Mouse (Mus musculus) adrenal gland, adult 2 months (tissue): ENCODE measurements around the gene 1700001F09Rik. TPM values are rescaled to one million over a fixed set of nuclear protein-coding genes. Genes with fewer than 3 reads are reported as not detected.
A peak's percentile ranks its signal among the peaks of the same experiment; 100 is the strongest.
"Not testable (repeated sequence)": the region's sequence is repeated elsewhere in the genome, so short reads cannot be mapped to it uniquely, and the experiment has no call there.

ENCODE experiments used
- DNase-seq: peaks from one replicate; pipeline ENCODE4 v3.0.0; 2021
- long read RNA-seq: library from polyadenylated mRNA; stranded (forward); transcript quantifications from one replicate; pipeline ENCODE4 v2.0.0, GENCODE M21; 2021
- polyA plus RNA-seq: library from polyadenylated mRNA; depleted of rRNA; stranded (reverse); fragments of >200 nt; gene quantifications from 2 replicates; pipeline ENCODE4 v1.2.3, GENCODE M21; 2012; rRNA removed
- total RNA-seq, 2 experiments: library from RNA; stranded (reverse); gene quantifications; 2 replicates each; pipeline ENCODE4 v1.2.3; 2021

Gene 1700001F09Rik
- total RNA-seq: not detected
- not detected in 2 replicates for polyA plus RNA-seq
- long read RNA-seq: 0 reads

DNA sequence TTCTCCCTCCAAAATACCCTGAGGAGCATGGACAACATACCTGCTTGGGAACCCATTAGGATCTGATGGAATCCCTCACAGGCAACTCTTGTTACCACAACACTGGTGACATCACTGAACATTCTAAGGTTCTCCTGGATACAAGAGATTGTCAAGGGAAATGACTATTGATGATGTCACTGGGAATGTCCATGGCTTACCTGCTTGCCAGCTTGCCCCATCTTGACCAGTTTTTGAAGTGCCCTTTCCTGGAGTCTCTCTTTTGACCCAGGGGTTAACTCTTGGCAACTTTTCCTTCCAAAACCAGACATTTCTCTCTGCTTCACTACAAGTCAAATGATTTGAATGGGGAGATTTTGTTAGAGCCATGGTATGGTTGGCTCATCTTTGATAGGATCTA, at the start of gene 1700001F09Rik:
TSS of gene 1700001F09Rik (minus strand) at position 101 of the 400 bp plus-strand sequence.
- DNase-seq: not testable (repeated sequence)

DNA sequence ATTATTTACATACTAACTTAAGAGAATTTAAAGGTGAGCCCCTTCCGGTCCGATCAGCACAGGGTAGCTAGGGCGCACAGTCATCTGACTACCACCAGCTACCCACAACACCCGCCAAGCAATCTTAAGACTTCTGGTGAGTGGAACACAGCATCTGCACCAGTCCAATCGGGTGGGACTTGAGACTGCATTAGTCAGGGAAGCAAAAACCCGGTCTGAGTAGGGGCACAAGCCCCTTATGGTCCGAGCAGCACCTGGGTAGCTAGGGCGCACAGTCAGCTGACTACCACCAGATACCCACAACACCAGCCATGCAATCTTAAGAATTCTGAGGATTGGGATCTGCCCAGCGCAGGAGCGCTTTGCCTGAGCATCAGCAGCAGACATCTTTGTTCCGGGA, 14.1 kb upstream of the 1700001F09Rik start:
- peak; percentile 1 for DNase-seq

DNA sequence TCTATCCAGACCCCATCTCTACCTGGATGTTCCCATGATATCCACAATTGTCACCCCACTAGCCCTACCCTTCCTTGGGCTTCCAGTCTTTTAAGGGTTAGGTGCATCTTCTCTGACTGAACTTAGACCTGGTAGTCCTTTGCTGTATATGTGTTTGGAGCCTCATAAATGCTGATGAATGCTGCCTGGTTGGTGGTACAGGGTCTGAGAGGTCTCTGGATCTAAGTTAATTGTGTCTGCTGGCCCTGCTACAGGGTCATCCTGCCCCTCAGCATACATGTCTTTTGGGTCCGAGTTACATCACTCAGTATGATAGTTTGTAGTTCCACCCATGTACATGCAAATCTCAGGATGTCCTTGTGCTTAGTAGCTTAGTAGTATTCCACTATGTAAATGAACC, 11.6 kb upstream of the 1700001F09Rik start:
- not testable (repeated sequence) for DNase-seq

DNA sequence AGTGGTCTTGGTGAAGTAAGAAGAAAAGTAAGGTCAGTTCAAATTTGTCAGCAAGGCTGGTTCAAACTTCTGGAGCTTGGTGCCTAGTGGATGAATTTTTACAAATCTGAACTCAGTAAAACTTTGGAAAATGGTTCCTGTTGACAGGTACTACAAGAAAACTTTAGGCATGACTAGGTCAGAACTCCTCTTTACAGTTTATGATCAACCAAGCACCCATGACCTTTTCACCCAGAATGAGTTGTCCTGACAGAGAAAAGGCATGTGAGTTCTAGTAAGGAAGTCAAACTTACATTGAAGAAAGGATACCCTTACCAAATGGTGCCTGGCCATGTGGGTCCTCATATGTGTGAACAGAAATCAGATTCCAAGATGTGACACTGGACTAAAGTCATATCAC, 9.9 kb upstream of the 1700001F09Rik start:
- DNase-seq: not testable (repeated sequence)

DNA sequence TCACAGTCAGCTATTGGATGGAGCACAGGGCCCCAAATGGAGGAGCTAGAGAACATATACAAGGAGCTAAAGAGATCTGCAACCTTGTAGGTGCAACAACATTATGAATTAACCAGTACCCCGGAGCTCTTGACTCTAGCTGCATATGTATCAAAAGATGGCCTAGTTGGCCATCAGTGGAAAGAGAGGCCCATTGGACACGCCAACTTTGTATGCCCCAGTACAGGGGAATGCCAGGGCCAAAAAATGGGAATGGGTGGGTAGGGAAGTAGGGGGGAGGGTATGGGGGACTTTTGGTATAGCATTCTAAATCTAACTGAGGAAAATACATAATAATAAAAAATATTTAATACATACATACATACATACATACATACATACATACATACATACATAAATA, 5.3 kb upstream of the 1700001F09Rik start:
- DNase-seq: not testable (repeated sequence)

DNA sequence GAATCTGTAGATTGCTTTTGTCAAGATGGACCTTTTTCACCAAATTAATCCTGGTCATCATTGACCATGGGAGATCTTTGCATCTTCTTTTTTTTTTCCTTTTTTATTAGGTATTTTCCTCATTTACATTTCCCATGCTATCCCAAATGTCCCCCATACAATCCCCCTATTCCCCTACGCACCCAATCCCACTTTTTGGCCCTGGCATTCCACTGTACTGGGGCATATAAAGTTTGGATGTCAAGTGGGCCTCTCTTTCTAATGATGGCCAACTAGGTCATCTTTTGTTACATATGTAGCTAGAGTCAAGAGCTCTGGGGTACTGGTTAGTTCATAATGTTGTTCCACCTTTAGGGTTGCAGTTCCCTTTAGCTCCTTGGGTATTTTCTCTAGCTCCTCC, 10.0 kb downstream of the 1700001F09Rik start:
- not testable (repeated sequence) for DNase-seq

DNA sequence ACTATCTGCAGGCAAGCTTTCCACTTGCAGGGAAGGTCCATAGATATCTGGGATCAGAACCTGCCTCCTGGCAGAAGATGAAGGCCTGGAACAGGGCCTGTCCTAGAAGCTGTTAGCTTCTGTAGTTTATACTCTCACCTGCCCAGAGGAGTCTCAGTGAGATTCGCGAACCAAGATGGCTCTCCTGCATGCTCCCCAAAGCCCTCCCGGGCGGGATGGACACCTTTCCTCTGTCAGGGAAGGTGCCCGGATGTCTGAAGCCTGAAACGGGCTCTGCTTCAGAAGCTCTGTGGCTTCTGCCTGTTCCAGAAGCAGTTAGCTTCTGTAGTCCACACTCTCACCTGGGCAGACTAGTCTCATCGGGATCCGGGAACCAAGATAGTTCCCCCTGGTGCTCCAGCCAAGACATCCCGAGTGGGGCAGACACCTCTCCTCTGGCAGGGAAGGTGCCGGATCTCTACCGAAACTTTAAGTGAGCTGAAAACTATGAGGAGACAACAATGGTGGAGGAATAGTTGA, 16.2 kb downstream of the 1700001F09Rik start:
- DNase-seq: not testable (repeated sequence)

DNA sequence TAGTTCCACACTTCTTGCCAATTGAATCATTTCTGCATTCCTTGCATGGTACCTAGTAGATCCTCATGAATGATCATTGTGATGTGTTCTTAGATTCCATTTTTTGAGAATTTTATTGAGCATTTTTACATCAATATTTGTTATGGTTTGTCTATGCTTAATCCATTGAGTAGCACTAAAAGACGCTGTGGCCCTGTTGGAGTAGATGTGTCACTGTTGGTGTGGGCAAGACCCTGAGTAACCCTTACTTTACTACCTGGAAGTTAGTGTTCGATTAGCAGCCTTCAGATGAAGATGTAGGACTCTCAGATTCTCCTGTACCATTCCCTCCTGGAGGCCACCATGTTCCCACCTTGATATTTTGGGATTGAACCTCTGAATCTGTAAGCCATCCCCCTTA, 19.0 kb downstream of the 1700001F09Rik start:
- DNase-seq: not testable (repeated sequence)

DNA sequence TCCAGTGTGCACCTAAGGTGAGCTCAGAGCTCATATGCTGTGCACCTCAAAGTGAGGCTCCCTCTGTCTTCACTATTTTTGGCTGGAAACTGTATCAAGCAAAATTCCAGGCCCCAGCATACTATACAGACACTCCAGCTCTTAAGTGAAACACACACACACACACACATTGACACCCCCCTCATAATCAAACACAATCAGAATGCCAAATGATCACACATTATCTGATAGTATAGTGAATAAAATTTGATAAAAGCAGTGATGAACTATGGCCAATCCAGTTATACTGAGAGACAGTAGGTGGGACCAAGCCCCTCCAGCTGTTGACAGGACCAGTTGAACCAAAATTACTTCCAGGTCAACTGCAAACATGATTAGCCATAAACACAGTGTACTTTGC, 28.1 kb downstream of the 1700001F09Rik start:
- DNase-seq: not testable (repeated sequence)

DNA sequence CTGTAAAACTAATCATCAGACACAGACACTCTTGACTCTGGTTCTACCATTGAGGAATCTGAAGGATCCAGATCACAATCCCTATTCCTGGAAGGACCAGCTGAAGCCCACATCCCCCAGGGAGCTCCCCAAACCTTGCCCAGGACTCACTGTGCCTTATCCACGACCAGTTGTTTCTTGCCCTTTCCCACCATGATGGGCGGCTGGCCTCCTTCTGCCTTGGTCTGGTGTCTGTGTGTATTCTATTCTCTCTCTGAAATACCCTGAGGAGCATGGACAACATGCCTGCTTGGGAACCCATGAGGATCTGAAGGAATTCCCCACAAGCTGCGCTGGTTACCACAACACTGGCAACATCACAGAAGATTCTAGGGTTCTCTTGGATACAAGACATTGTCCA, 54.1 kb downstream of the 1700001F09Rik start, which contains the start of gene Gm8127:
TSS of gene Gm8127 (minus strand) at position 330 of the 400 bp plus-strand sequence.
- not testable (repeated sequence) for DNase-seq

Other genes starting within 250 kb of the 1700001F09Rik start
- gene Gm8104, start 247.2 kb downstream of the 1700001F09Rik start, total RNA-seq: not detected
- not detected in 2 replicates for gene Gm8104, start 247.2 kb downstream of the 1700001F09Rik start, polyA plus RNA-seq
- not detected for gene Gm7233, start 167.9 kb downstream of the 1700001F09Rik start, total RNA-seq
- not detected in 2 replicates for gene Gm7233, start 167.9 kb downstream of the 1700001F09Rik start, polyA plus RNA-seq
- not detected for gene Gm8122, start 112.5 kb downstream of the 1700001F09Rik start, total RNA-seq
- not detected in 2 replicates for gene Gm8122, start 112.5 kb downstream of the 1700001F09Rik start, polyA plus RNA-seq
- not detected for gene Gm8126, start 89.2 kb downstream of the 1700001F09Rik start, total RNA-seq
- not detected in 2 replicates for gene Gm8126, start 89.2 kb downstream of the 1700001F09Rik start, polyA plus RNA-seq
- gene Gm9732, start 72.8 kb downstream of the 1700001F09Rik start, total RNA-seq: not detected
- not detected in 2 replicates for gene Gm9732, start 72.8 kb downstream of the 1700001F09Rik start, polyA plus RNA-seq
- not detected for gene Gm8127, start 54.0 kb downstream of the 1700001F09Rik start, total RNA-seq
- gene Gm8127, start 54.0 kb downstream of the 1700001F09Rik start, polyA plus RNA-seq: not detected in 2 replicates
- not detected for gene Gm8138, start 68.5 kb upstream of the 1700001F09Rik start, total RNA-seq
- gene Gm8138, start 68.5 kb upstream of the 1700001F09Rik start, polyA plus RNA-seq: not detected in 2 replicates
- gene Gm5799, start 195.8 kb upstream of the 1700001F09Rik start, total RNA-seq: not detected
- gene Gm5799, start 195.8 kb upstream of the 1700001F09Rik start, polyA plus RNA-seq: not detected in 2 replicates
- gene Gm17654, start 231.3 kb upstream of the 1700001F09Rik start, total RNA-seq: not detected
- not detected in 2 replicates for gene Gm17654, start 231.3 kb upstream of the 1700001F09Rik start, polyA plus RNA-seq